Mouse (Mus musculus) B cell, adult 2 months (primary cell): Measurements from ENCODE around the gene Palld.

ENCODE experiments used
- DNase-seq, 2 experiments: peaks; one replicate each; pipeline ENCODE4 v3.0.0; 2022

Gene Palld

DNA sequence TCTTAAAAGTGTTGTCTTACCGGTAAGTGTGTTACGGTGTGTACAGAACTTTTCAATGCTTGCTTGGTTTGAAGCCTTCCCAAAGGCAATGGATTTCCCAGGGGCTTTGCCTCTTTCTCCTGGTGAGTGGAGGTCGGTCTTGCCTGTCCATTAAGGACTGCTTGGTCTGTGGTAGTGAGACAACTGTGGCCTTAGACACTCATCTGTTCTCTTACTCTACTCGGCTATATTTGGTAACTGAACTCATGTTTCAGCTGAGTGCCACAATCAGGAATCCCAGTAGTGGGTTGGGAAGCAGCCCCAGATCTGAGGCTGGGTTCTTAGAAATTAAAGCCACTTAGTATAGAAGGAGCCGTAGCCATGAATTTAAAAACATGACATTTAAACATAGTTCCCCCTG is at the start of gene Palld:
TSS of gene Palld (minus strand) at position 170 of the 400 bp plus-strand sequence.
- no peak for DNase-seq

DNA sequence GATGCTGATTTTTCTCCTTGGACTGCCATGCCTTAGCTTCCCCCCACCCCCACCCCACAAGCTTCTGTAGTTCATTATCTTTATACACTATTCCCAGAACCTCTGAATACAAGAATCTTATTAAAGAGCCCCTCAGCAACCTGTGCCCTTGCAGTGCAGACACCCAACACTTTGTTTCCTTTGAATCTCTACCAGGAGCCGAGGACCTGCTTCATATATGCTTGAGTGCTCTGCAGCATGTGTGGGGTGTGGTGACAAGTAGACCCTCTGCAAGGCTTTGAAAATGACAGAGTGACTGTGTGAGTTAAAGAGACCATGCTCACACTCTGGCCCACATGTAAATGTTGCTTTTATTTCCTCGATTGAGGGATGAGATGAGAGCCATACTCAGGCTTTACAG is 35.1 kb upstream of the Palld start:
- DNase-seq: no peak

DNA sequence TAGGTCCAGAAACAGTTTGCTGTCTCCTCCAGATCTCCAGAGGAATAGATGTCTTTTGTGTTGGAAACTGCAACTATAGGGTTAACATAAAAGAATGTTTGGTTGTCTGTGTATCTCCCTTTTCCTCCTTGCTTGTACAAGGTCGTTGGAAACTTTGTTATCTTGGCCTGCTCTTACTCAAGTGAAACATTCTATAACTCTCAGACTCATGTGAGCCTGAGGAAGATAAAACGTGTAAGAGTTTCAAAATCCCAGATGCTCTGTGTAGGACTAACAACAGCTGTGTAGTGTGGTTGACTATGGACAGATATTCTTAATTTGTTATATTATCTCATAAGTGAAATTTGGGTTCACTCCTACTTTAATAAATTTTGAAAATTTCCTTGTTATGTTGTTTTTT is 30.8 kb upstream of the Palld start:
- no peak for DNase-seq

DNA sequence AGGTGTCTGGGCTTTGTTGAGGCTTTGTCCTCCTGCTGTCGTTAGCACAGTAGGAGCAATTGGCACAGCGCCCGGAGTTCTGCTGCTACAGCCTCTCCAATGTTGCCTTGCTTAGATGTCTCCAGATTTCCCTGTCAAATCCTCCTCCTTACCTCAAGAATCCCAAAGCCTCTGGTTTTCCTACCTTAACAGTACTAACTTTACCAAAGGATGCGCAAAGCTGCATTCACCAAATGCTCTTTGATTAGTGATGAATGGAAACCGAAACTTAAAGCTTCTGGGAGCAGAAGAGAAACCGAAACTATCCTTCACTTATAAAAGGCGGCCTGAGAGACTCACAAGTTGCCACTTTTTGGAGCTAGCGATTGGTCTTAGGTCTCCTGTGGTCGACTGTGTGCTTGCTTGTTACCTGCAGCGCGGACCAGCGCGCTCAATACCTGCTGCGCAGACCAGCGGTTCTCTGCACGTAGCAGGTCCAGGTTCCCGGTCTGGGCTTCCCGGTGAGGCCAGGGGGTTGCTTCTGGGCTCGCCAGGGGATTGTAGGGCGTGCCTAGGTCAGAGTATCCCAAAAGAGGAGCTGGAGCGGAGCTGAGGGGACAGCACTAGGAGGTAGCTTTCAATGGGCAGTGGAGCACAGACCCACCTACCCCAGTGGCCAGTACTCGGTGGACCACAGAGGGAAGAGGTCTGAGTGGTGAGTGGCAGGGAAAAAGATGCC is 25.4 kb upstream of the Palld start, which contains the start of gene Ddx60:
TSS of gene Ddx60 (plus strand) at position 311 of the 718 bp plus-strand sequence.
- DNase-seq: peak; percentile 45 to 51

DNA sequence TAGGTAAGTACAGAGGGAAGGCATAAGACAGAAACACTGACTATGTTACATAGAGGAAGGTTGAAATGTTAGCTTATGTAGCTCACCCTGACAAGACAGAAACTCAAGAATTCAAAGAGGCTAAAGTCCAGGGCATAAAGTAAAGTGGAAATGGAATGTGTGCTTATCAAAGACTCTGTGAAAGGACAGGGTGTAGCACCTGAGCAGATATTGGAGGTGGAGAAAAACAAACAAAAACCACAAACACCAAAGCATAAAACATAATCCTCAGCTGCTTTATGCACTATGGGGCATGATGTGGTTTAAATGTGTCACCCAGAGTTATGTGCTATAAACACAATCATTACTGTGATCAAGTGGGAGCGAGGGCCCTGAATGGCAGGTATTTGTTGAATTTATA is 22.0 kb upstream of the Palld start:
- DNase-seq: no peak

DNA sequence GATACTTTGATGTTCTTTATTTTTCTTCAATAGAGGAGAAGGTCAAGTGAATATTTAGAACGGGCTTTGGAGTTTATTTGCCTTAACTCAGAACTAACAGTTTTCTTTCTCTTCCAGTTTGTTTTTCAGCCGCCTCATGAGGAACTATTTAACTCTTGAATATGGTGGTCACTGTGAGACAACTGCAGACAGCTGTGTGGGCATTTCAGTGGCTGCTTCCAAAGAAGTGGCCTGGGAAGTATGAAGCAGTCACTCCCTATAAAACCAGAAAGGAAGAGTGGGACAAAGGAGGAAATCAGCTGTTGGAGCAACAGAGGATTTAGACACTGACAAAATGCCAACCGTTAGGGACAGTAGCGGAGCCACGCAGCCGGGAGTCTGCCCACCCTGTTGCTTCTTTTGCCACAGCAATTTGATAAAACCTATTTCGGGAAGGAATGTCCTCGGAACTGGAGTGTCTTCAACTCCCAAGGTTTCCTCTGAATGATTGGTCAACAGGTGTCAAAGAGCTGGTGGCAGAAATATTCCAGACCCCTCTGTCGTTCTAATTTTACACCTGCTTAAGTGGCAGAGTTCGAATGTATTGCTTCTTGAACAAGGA is 19.1 kb upstream of the Palld start:
- DNase-seq: no peak

DNA sequence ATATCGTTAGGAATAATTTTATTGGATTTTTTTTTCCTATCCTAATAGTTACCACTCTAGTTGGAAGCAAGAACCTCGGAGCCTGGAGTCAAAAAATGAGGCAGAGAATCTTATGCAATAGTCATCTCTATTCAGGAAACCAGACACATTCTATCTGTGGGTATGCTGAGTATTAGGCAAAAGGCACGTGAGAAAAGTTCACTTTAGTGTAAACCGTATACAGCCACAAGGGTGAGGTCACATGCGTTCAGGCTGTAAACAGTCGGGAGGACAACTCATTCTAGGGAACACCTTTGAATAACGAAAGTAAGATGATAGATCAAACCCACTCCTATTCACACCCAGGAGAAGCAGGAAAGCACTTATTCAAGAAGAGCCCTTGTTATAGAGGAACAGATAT is 17.9 kb upstream of the Palld start:
- DNase-seq: no peak

DNA sequence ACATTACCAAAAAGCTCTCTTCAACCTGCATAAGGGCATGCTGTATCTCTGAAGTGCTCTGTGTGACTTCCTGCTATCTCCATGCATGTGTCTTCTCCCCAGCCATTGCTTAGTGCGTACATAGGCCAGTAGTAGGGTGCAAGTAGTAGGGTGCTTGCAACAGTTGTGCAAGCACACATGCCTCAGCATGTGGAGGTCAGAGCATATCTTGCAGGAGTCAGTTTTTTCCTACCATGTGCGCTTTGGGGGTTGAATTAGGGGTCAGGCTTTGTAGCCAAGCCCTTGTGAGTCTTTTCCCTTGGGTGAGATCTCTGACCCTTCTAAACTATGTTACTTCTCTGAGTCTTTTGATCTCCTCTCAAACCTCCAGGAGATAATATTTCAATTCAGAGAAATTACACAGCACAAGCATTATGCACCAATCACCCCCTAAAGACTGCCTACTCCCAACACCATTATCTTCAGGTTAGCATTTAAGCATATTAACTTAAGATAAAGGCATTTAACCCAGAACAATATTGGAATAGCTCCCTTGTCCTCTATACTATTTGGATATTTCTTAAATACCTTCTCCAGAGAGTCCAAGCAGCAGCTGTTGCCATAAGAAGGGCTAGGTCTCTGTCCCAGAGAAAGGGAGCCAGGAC is 16.8 kb upstream of the Palld start:
- DNase-seq: no peak

DNA sequence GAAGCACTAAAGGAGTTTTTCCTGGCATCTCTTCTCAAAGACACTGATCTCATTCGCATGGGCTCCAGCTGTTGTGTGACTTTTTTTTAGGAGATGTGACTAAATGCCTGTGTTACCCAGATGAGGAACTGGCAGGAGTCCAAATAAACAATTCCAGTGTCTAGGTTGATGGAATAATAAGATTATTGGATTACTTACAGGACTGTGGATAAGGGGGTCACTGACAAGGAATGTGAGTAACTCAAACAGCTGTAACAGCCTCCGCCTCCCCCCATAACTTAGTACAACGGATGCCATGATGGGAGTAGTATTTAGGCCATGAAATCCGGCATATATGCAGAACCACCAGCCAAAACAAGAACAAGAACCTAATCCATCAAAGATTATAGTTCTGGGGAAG is 14.8 kb upstream of the Palld start:
- DNase-seq: no peak

DNA sequence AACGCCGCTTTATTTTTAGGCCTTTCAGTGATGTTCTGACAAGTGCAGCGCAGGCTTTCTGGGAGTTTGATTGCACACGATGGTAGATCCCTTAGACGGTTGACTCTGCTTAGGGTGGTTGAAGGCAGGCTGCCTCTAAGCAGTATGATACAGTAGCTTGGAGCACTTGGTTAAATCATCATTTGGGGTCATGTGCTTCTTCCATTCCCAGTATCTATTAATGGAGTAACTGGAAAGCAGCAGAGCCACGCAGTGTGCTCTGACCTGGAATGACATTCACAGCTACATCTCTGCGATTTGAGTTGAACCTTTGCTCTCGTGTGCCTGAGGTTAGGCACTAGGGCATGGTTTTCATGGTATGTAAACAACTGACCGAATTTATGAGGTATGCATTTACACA is 11.5 kb upstream of the Palld start:
- no peak for DNase-seq

DNA sequence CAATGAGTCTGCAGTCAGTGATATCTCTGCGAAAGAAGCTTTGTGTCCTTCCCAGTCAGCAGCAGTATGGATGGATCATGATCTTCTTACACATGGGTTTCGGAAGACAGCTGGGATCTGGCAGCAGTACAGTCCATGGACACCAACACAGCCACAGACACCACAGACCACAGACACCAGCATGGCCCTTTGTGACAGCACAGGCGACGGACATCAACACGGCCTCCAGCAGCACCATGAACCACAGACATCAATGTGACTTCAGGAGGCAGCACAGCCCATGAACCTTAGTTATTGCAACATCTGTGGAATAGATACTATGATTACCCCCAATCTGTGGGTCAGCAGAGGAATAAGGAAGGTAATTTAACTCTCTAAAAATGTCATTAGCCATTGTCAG is 10.3 kb upstream of the Palld start:
- no peak for DNase-seq

DNA sequence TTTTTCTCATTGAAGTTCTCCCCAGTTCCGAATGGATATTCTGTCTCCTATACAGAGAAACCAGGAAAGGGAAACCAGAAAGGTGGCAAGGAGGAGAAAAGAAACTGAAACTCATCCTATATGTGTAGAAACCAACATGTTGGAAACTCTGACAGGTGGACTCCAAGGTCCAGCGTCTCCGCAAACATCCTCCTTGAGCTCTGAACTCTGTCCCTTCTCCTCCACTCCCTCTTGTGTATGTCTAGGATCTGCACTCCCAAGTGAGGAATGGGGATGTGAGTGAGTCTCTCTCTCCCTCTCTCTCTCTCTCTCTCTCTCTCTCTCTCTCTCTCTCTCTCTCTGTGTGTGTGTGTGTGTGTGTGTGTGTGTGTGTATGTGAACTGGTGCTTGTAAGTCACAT is 6.8 kb upstream of the Palld start:
- DNase-seq: no peak

DNA sequence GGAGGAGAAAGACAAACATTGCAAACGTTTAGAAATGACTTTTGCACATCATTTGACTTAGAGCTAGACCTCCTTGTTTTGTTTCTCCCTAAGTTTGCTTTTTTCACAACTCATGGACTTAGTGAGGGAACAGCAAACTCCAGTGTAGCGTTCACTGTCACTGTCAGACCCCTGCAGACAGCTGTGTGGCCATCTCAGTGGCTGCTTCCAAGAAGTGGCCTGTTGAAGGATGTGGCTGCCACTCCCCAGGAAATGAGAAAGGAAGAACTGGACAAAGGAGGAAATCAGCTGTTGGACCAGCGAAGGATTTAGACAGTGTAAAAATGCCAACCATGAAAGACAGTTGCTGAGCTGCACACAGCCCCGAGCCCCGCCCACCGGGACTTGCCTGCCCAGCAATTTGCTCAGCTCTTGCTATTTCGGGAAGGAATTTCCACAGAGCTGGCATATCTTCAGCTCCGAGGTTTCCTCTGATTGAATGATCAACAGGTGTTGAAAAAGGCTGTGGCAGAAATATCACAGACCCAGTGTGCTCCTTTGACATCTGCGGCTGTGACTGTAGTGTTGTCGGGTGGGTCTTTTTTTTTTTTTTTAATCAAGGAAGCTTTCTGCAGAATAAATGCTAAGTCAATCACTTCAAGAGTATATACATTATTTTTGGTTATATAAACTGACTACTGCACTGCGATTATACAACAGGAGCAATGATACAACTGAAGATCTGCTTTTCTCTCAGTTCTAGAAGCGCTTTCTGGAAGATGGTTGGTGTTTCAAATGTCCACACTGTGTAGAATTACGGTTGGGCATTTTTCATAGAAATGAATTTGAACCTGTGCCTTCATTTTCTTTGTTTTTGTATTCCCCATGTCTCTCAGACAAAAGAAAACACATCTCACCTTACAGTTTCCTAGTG is 6.1 kb upstream of the Palld start:
- DNase-seq: no peak

DNA sequence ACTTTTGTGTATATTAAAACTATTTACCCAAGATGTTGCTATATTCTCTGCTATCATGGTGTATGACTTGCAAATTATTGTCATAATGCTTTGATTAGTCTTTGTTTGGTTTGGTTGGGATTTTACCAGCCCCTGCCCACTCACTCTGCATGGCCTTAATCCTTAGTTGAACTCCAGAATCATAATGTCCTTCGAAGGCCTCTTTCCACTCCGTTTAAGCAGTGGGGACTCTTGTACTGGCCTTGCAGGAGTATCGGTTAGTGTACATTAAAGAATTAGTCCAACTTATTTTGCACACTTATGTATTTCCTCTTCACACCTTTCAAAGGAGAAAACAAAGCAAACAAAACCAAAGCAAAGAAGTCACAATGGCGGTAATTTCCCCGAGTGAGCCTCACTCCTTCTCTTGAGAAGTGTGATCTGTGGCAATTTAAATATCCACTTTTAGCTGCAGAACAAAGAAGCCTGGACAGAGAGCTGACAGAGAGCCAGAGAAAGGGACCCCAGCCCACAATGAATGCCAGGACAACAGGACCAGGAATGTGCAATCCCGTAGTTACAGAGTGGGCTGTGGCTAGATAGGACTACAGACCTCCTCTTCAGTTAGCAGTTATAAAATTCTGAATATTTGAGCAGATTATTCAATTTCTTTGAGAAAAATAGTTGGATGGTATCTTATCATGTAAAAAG is 1.3 kb downstream of the Palld start:
- DNase-seq: no peak

DNA sequence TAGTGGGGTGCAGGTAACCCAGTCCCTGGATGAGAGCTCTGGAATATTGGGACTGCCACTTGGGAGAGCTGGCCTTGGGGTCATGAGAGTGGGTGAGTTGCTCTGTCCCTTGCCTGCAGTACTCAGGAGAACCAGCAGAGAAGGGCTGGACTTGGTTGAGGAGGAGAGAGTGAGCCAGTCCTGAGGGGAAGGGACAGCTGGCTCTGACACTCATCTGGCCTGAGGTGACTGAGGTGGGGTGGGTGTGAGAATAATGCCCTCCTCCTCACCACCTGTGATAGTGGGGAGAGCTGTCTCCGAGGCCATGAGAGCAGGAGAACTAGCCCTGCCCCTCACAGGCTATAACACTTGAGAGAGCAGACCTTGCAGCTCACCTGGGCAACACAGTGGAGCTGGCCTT is 5.1 kb downstream of the Palld start:
- DNase-seq: no peak

DNA sequence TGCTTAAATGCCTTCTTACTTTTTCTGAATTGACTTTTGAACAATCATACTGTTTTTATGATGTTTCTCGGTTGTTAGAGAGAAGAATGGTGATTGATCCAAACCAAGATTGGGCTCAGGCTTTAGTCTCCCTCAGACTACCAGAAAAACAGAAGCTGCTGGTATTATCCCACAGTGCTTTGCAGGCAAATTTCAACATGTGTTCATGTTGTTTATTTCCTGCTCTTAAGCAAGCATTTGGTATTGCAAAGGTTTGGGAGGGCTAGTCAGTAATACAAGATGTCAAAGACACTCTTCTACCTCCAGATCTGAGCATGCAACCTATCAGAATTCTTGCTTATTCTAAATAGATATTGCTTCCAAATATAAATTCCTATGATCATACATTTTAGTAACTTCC is 5.7 kb downstream of the Palld start:
- no peak for DNase-seq

DNA sequence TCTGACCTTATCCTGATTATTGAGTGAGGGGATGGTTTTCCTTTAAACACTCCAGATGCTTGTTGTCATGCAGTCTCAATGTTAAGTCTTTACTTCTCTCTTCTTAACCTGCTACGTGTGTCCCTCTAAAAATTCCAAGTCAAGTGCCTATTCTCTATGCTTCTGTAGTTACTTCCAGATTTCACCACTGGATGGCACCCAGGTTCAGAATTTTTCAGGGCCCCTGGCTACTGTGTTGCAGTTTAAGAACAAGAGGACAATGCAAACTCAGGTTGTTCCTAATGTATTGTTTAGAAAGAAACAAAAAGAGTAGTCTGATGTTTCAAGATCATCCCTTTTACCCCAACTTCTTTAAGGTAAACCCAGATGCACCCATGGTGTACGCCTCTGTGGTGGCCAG is 8.4 kb downstream of the Palld start:
- DNase-seq: no peak

DNA sequence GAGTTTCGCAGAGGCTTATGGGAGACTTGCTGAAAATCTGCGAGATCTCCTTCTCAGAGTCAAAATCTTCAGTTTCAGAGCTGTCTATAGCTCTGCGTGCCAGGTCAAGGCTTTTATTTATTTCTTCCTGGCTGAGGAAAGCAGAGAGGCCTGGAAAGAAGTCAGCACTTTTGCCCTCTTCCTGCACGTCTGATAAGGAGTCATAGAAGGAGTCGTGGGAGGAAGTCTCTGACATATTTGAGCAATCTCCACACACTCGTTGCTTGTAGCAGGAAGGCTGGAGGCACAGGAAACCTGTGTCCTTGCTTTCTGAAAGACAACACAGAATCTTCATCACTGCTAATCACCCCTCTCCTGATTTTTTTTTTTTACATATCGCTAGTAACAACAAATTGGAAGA is 24.9 kb downstream of the Palld start:
- no peak for DNase-seq

DNA sequence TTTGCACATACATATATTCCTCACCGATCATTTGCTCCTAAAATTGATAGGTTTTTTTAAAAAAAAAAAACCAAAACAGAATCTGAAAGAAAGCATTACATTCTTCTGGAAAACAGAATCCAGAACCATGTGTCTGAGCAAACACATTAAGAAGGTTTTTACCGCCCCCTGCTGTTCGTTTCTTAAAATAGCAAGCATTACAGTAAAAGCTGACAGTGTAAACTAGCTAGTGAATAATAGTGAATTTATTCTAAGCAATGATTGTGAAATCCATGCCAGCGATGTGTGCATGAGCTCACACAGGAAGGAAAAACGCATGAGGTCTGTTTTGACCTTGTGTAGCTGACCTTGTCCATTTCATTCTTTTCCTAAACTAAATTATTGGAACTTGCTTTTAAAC is 27.2 kb downstream of the Palld start:
- peak; percentile 9 to 25 for DNase-seq

DNA sequence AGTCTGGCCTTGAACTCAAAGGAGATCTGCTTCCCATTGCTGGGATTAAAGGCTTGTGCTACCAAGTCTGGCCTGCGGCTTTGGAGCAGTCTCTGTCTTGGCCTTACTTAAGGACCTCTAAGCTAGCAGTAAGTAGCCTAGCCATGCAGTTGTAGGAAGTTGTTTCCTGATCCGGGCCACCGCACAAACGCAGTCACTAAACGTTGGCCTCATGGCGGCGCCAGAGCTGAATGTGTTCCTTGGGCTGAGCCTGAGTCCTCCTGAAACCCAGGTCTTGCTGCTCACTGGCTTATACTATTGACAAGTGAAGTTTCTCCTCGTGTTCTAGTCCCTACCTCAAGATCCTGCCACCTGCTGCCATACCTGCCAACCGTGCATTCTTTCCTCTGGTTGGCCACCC is 28.5 kb downstream of the Palld start:
- DNase-seq: no peak

DNA sequence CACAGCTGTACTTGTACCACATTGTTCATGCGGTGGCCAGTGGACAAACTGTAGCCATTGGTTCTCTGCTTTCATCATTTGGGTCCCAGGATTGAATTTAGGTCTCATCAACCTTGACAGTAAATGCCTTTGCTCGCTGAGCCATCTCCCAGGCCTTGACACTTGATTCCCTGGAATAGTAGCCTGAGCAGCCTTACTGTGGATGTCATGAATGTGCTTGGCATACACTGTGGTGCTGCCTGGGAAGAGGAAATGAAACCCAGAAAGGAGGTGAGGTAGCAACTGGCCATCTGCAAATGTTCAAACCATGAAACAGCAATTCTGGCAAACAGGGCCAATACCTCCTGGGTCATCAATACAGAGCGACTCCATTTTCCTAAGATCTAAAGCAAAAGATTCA is 34.0 kb downstream of the Palld start:
- DNase-seq: no peak

DNA sequence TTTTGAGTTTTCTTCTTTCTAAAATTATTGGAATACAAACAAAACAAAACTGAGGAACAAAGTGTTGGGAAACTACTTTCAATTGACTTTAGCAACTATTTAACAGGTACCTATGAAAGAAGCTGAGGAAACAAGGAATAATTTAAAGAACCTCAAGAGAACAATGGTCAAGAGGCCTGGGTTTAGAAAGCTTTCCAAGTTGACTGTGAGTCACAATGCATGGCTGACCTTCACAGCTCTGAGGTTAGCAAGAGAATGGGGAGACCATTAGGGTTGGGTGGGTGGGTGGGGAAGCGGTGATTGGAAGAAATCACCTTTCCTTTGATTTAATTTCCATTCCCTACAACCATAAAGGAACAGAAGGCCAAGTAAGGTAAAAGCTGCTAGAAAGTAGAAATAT is 35.6 kb downstream of the Palld start:
- DNase-seq: no peak

DNA sequence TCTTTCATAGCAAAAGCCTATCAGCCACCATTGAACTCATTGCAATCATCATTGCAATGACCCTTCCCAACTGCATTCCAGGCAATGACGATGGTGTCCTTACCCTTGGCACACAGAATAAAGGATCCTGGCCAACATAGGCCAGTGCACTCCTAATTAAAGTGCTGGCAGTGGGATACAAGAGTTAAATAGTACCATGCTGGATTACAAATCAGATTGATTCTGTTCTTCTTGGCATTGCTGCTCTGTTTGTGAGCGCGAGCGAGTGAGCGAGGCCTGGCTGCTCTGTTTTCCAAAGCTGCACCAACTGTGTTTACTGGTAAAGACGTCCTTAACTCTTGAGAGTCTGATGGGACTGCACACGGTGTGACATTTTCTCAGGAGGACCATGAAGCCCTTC is 37.1 kb downstream of the Palld start:
- DNase-seq: no peak
